9 mouse cellular contexts compared by ENCODE assay signal in genomic region chr7:45126147-45126843, GRCm38 (mm10). TPM values are rescaled to one million over a fixed set of nuclear protein-coding genes. Genes with fewer than 3 reads are reported as not detected.
DNase-seq lines count a peak whose midpoint lies in the region; ATAC-seq and TF ChIP-seq lines count a peak whose summit lies in the region.
"Had no signal": no experiment of that assay in that cellular context is flagged by ENCODE, and none has a peak within 500 bp of the region (broad histone marks: within the 10 kb centered on the region; RNA-seq: fewer than 3 reads in every experiment).

No protein-coding gene starts in this region.

- TF ChIP-seq CTCF in thymus, adult 2 months (IDR thresholded peaks at IDR 0.05; ENCODE audit: borderline replicate concordance, control insufficient read depth, extremely low read depth, insufficient read depth, low read length, poor library complexity) = no peak
- TF ChIP-seq CTCF in liver, embryonic 14.5 days (IDR thresholded peaks at IDR 0.05; ENCODE audit: low read depth) = no peak

- H3K36me3 ChIP-seq in thymus, adult 2 months (ENCODE audit: control insufficient read depth, insufficient read depth, low read length) = peaks cover 37% of the 10 kb centered on the region
- peaks cover 43% of the 10 kb centered on the region for H3K36me3 ChIP-seq in liver, embryonic 14.5 days (replicated peaks; ENCODE audit: control insufficient read depth, insufficient read depth, low read depth)

- 92% methylated on average over 17 of the region's 17 CpGs for WGBS in thymus, adult 2 months
- 50% methylated on average over 17 of the region's 17 CpGs for WGBS in liver, embryonic 14.5 days (ENCODE audit: insufficient replicate concordance)

- peak; percentile 55 for DNase-seq in cerebellum, adult 9-10 months
- no peak for DNase-seq in cerebellum, postnatal 36 days
- peak; percentile 11 for DNase-seq in thymus, postnatal 25 days
- no peak for DNase-seq in thymus, adult 2 months
- no peak for DNase-seq in liver, embryonic 14.5 days (ENCODE audit: low read depth in 3 of 3, low spot score in 3 of 3)
- DNase-seq in right cerebral cortex, postnatal 14 days = no peak
- DNase-seq in spleen, postnatal 10 days (ENCODE audit: low spot score in 2 of 2) = no peak
- no peak for DNase-seq in layer of hippocampus, adult 11-12 months (ENCODE audit: low spot score)
- DNase-seq: lung, postnatal 10 days had no signal

- TF ChIP-seq EP300 in liver, embryonic 14.5 days (IDR thresholded peaks at IDR 0.05; ENCODE audit: low read depth) = no peak

- H3K9me3 ChIP-seq in liver, embryonic 14.5 days (ENCODE audit: control insufficient read depth, low read length) = no peaks in the 10 kb centered on the region

- H3K4me1 ChIP-seq in thymus, adult 2 months (replicated peaks; ENCODE audit: control insufficient read depth, insufficient read depth, low read length) = peaks cover 49% of the 10 kb centered on the region
- peaks cover 23 to 35% of the 10 kb centered on the region in 2 experiments for H3K4me1 ChIP-seq in liver, embryonic 14.5 days (replicated peaks; ENCODE audit: control insufficient read depth in 2 of 2, insufficient read depth in 2 of 2, low read length in 1 of 2)

- peak overlapping the region; percentile 85 for H3K4me2 ChIP-seq in liver, embryonic 14.5 days (ENCODE audit: low read depth)

- no peak for ATAC-seq in liver, embryonic 14.5 days (ENCODE audit: insufficient read depth)

- H3K4me3 ChIP-seq in thymus, adult 2 months (ENCODE audit: control insufficient read depth, insufficient read depth, low read length) = no peak overlapping the region
- H3K4me3 ChIP-seq in liver, embryonic 14.5 days (ENCODE audit: insufficient read depth in 1 of 2, low read depth in 2 of 2, low read length in 2 of 2) = peak overlapping the region; percentile 87 to 91

- TF ChIP-seq POLR2A in thymus, adult 2 months (IDR thresholded peaks at IDR 0.05; ENCODE audit: control insufficient read depth, extremely low read depth, insufficient read depth, low read length, poor library complexity) = no peak

- no peaks in the 10 kb centered on the region for H3K27me3 ChIP-seq in thymus, adult 2 months (ENCODE audit: control insufficient read depth, insufficient read depth, low read length)
- H3K27me3 ChIP-seq in liver, embryonic 14.5 days (ENCODE audit: control insufficient read depth, insufficient read depth, low read length) = no peaks in the 10 kb centered on the region

- peak overlapping the region; percentile 94 for H3K9ac ChIP-seq in liver, embryonic 14.5 days (replicated peaks)

- no peak overlapping the region for H3K27ac ChIP-seq in thymus, adult 2 months (ENCODE audit: control insufficient read depth, insufficient read depth, low read length)
- H3K27ac ChIP-seq in liver, embryonic 14.5 days = peak overlapping the region; percentile 83

RNA-seq across cellular contexts. Expression of gene Rps11, which starts 2.1 kb away (rescaled TPM):
- polyA plus RNA-seq in thymus, adult 2 months (2012; rRNA removed) = 343 and 363 TPM in 2 replicates
- polyA plus RNA-seq in liver, embryonic 14.5 days (2012; rRNA removed) = 309 and 366 TPM in 2 replicates
- polyA plus RNA-seq in liver, embryonic 14.5 days (2014; fragmentation: Nextera tagmentation; extraction: Ambion mirVana) = 989 and 1,016 TPM in 2 replicates

RNA-seq across cellular contexts. Expression of gene Rpl13a, which starts 2.3 kb away (rescaled TPM):
- polyA plus RNA-seq in thymus, adult 2 months (2012; rRNA removed) = 4,999 and 5,006 TPM in 2 replicates
- 534 and 909 TPM in 2 replicates for polyA plus RNA-seq in liver, embryonic 14.5 days (2012; rRNA removed)
- 992 and 1,027 TPM in 2 replicates for polyA plus RNA-seq in liver, embryonic 14.5 days (2014; fragmentation: Nextera tagmentation; extraction: Ambion mirVana)

RNA-seq across cellular contexts. Expression of gene Gm45713, which starts 9.7 kb away (rescaled TPM):
- polyA plus RNA-seq in thymus, adult 2 months (2012; rRNA removed) = 0.27 and 0.91 TPM in 2 replicates
- polyA plus RNA-seq in liver, embryonic 14.5 days (2012; rRNA removed) = 0.03 TPM in 1 of 2 replicates, not detected in the other
- 0.15 and 0.63 TPM in 2 replicates for polyA plus RNA-seq in liver, embryonic 14.5 days (2014; fragmentation: Nextera tagmentation; extraction: Ambion mirVana)

RNA-seq across cellular contexts. Expression of gene Flt3l, which starts 9.9 kb away (rescaled TPM):
- polyA plus RNA-seq in thymus, adult 2 months (2012; rRNA removed) = 177 and 207 TPM in 2 replicates
- polyA plus RNA-seq in liver, embryonic 14.5 days (2012; rRNA removed) = 12.1 and 13.4 TPM in 2 replicates
- 3.9 and 5.5 TPM in 2 replicates for polyA plus RNA-seq in liver, embryonic 14.5 days (2014; fragmentation: Nextera tagmentation; extraction: Ambion mirVana)

RNA-seq across cellular contexts. Expression of gene Fcgrt, which starts 22.6 kb away (rescaled TPM):
- 30.8 and 38.9 TPM in 2 replicates for polyA plus RNA-seq in thymus, adult 2 months (2012; rRNA removed)
- 14.9 and 16.3 TPM in 2 replicates for polyA plus RNA-seq in liver, embryonic 14.5 days (2012; rRNA removed)
- 35.5 and 35.6 TPM in 2 replicates for polyA plus RNA-seq in liver, embryonic 14.5 days (2014; fragmentation: Nextera tagmentation; extraction: Ambion mirVana)

Comparison
In these comparisons a context has a peak if more than half of its experiments do, and no peak if none do; other contexts are left out.
1. DNase-seq: peak in cerebellum, adult 9-10 months (single experiment) and thymus, postnatal 25 days (single experiment); none in cerebellum, postnatal 36 days (0 of 2), thymus, adult 2 months (single experiment), liver, embryonic 14.5 days (0 of 3), right cerebral cortex, postnatal 14 days (single experiment), spleen, postnatal 10 days (0 of 2) and layer of hippocampus, adult 11-12 months (single experiment).